6 mouse cellular contexts compared by ENCODE assay signal in the genomic region with DNA sequence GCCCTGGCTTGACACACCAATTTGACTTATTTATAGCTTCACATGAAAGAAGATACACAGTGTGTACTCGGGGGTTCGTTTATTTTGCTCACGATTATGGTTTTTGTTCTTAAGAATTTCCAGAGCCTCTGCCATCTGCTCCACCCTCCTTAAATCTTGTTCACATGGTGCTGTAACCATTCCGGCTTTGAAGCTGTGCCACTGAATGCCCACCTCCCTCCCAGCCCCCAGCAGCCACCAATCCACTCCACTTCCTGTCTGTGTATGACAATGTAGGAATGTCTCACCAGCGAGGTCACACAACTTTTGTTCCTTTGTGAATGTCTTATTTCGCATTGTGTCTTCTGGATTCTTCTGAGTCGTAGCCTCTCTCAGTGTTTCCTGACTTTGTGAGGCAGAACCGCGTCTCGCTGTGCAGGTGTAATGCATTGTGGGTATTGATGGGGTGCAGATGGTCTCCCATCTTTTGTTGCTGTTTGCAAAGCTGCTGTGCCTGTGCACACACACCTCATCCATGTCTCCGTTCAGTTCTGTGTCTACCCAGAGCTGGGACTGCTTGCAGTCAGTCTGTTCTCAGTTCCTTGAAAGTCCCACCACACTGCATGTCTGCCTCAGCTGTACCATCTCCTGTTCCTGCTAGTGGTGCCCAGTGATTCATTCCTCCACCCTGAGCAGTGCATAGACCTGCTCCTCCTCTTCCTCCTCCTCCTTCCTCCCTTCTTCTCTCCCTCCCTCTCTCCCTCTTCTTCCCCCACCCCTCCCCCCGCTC.
"Had no signal": no experiment of that assay in that cellular context is flagged by ENCODE, and none has a peak within 500 bp of the region (broad histone marks: within the 10 kb centered on the region; RNA-seq: fewer than 3 reads in every experiment).

No protein-coding gene starts in this region.

- DNase-seq: kidney, postnatal 14 days; left cerebral cortex, postnatal 4 days; lung, adult 18-20 months; midbrain, embryonic 14.5 days; right cerebral cortex, postnatal 14 days; thymus, postnatal 36 days had no signal
